Mouse (Mus musculus): ENCODE measurements around the gene Vps51.

DNA sequence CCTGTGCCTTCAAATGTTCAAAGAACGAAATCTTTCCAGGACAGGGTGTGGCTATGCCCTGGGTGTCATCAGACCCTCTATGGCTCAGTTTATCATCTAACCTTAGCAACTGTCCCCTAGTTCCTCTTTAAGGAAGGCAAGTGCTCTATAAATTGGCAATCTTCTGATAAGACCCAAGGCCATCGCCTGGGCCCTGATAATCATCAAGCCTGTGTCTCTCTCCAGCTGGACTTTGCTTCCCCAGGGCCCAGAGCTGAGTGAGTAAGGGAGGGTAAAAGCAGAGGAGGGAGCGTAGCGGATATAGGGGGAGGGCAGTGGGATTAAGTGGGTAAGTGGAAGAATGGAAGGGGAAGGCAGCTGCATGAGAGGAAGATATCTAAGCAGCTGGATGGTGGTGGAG, 27.4 kb upstream of the Vps51 start:
- TF ChIP-seq GATA1 (IDR thresholded peaks at IDR 0.05; ENCODE audit: borderline replicate concordance, low read length) (no peak), FLI1 (IDR thresholded peaks at IDR 0.05; ENCODE audit: low read length) (no peak)

Data from megakaryocyte, embryonic 14.5 days (primary cell).